Mouse (Mus musculus): ENCODE measurements around the gene Maml2. TPM values are rescaled to one million over a fixed set of nuclear protein-coding genes. Genes with fewer than 3 reads are reported as not detected.

Gene Maml2
- polyA plus RNA-seq (2015; fragmentation: Illumina TruSeq; extraction: RNeasy Lipid Tissue Mini Kit (QIAGEN cat#74804); ENCODE audit: insufficient read depth, low replicate concordance) = 24.4 TPM

GRCm38 (mm10) chr9:13297668-13298512 lies at the start of gene Maml2:
Gene Maml2 (plus strand): TSS chr9:13297957.

DNA sequence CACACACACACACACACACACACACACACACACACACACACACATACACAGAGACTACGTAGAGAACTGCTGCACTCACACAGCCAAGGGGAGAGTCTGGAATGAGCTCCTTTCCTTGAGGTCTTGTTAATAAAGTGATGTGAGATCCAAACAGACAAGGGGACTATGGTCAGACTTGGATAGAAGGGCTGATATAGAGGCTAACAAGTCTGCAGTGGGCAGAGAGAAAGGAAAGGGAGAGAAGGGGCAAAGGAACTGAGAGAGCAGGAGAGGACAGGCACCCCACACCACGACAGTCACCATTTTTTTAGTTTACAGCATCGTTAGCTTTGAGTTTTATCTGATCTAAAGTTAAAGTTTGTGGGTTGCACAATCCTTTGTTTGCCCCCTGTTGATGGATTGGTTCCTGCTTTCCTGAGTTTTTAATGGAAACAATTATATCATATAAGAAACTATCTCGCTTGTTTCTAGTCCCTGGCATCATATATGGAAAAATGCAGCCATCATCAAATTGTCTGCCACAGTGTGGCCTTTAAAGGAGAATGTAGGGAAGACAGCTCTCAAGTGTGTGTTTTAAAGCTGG lies 149.0 kb downstream of the Maml2 start, which contains the start of gene Gm17571:
Gm17571 (minus strand) TSS at position 51 of the 583 bp plus-strand sequence.

GRCm38 (mm10) chr9:13748404-13748797 lies 450.6 kb downstream of the Maml2 start, which contains the start of gene Mtmr2:
Gene Mtmr2 (plus strand): TSS chr9:13748410.

Other genes starting within 250 kb of the Maml2 start
- 28.5 TPM for gene Jrkl, start 52.1 kb upstream of the Maml2 start, polyA plus RNA-seq (2015; fragmentation: Illumina TruSeq; extraction: RNeasy Lipid Tissue Mini Kit (QIAGEN cat#74804); ENCODE audit: insufficient read depth, low replicate concordance)
- gene Ccdc82, start 51.0 kb upstream of the Maml2 start, polyA plus RNA-seq (2015; fragmentation: Illumina TruSeq; extraction: RNeasy Lipid Tissue Mini Kit (QIAGEN cat#74804); ENCODE audit: insufficient read depth, low replicate concordance) = 68.9 TPM
- gene Gm17571, start 148.8 kb downstream of the Maml2 start, polyA plus RNA-seq (2015; fragmentation: Illumina TruSeq; extraction: RNeasy Lipid Tissue Mini Kit (QIAGEN cat#74804); ENCODE audit: insufficient read depth, low replicate concordance) = not detected

Data from spleen, adult 10 weeks (tissue).